In the genomic region with DNA sequence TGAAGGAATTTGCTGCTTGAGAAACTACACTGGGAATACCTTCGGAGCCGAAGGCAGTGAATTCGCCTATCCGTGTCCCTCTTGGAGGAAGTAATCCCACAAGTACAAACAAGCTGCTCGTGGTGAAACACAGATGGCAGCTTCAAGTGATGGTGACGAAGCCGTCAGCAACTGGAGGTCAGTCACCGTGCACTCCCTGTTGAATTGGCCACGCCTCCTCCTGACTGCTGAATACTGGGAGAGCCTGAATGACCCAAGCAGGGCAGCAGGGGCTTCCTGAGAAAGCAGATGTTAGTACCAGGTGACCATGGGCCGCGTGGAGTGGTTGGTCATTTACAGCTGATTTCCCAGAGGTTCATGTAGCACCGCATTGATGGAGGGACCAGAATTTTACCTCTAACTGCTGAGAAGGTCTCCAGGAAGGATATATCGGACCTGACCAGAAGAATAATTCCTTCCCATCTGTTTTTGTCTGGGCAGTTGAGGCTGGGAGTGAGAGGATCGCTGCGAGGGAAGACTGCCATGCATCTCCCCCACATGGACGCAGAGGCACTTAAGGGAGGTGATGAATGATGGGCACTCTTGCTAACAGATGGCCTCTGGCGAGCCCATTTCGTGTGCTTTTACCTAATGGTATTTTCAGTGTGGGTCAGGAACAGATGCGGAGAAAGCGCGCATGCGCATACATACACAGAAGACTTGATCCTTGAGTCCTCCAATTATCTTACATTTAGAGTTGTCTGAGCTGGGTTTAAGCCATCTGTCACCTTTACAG, we compare ENCODE assay signal across 14 mouse cellular contexts.
DNase-seq lines count a peak whose midpoint lies in the region; ATAC-seq lines count a peak whose summit lies in the region.
"Had no signal": no experiment of that assay in that cellular context is flagged by ENCODE, and none has a peak within 500 bp of the region (broad histone marks: within the 10 kb centered on the region; RNA-seq: fewer than 3 reads in every experiment).

No protein-coding gene starts in this region.

- H3K4me2 ChIP-seq in hindbrain, embryonic 16.5 days (ENCODE audit: low read length), result no peak overlapping the region; the same call in 1 of the 2 replicates
- no peak overlapping the region for H3K4me2 ChIP-seq in neural tube, embryonic 15.5 days
- peak overlapping the region; percentile 28 for H3K4me2 ChIP-seq in neural tube, embryonic 13.5 days

- H3K9ac ChIP-seq in hindbrain, embryonic 16.5 days (ENCODE audit: low read depth, low read length), result no peak overlapping the region
- no peak overlapping the region for H3K9ac ChIP-seq in neural tube, embryonic 15.5 days (replicated peaks)
- H3K9ac ChIP-seq in neural tube, embryonic 13.5 days, result no peak overlapping the region
- H3K9ac ChIP-seq: liver, postnatal 0 days had no signal

- no peak for ATAC-seq in hindbrain, embryonic 16.5 days
- no peak for ATAC-seq in neural tube, embryonic 15.5 days (ENCODE audit: low FRiP score)
- ATAC-seq in neural tube, embryonic 13.5 days (ENCODE audit: low read depth), result no peak
- ATAC-seq: liver, postnatal 0 days had no signal

- no peaks in the 10 kb centered on the region for H3K9me3 ChIP-seq in hindbrain, embryonic 10.5 days
- H3K9me3 ChIP-seq in hindbrain, embryonic 16.5 days (ENCODE audit: control insufficient read depth, low read length), result no peaks in the 10 kb centered on the region
- no peaks in the 10 kb centered on the region for H3K9me3 ChIP-seq in neural tube, embryonic 15.5 days (replicated peaks)
- no peaks in the 10 kb centered on the region for H3K9me3 ChIP-seq in neural tube, embryonic 13.5 days

- H3K27ac ChIP-seq in hindbrain, embryonic 10.5 days, result no peak overlapping the region
- H3K27ac ChIP-seq in hindbrain, embryonic 16.5 days (ENCODE audit: low read depth, low read length), result no peak overlapping the region
- H3K27ac ChIP-seq in neural tube, embryonic 15.5 days (replicated peaks), result no peak overlapping the region
- H3K27ac ChIP-seq in neural tube, embryonic 13.5 days (replicated peaks), result no peak overlapping the region
- H3K27ac ChIP-seq: gastrocnemius, adult 2 months; left cerebral cortex, adult 2 months had no signal

- H3K27me3 ChIP-seq in hindbrain, embryonic 10.5 days (ENCODE audit: insufficient read depth, poor library complexity, severe bottlenecking), result no peaks in the 10 kb centered on the region
- no peaks in the 10 kb centered on the region for H3K27me3 ChIP-seq in hindbrain, embryonic 16.5 days (replicated peaks; ENCODE audit: control insufficient read depth, insufficient read depth, low read length)
- H3K27me3 ChIP-seq in neural tube, embryonic 15.5 days (replicated peaks), result no peaks in the 10 kb centered on the region
- H3K27me3 ChIP-seq in neural tube, embryonic 13.5 days, result no peaks in the 10 kb centered on the region

- peak; percentile 38 for DNase-seq in hindbrain, embryonic 10.5 days (ENCODE audit: low spot score)
- peak; percentile 49 for DNase-seq in neural tube, embryonic 10.5 days (ENCODE audit: extremely low spot score, low spot score)
- DNase-seq in heart, postnatal 4 days, result peak; percentile 43
- no peak for DNase-seq in cerebellum, adult 11-12 months
- no peak for DNase-seq in gastrocnemius, adult 8-10 months (ENCODE audit: low spot score in 2 of 2)
- DNase-seq: adrenal gland, postnatal 10 days; cerebellum, adult 9-11 months; gastrocnemius, adult 2 months; liver, postnatal 0 days; right cerebral cortex, postnatal 14 days had no signal

- WGBS in hindbrain, embryonic 10.5 days, result 66% methylated on average over 22 of the region's 22 CpGs
- 64% methylated on average over 22 of the region's 22 CpGs for WGBS in hindbrain, embryonic 16.5 days
- WGBS in neural tube, embryonic 15.5 days, result 66% methylated on average over 22 of the region's 22 CpGs
- WGBS in neural tube, embryonic 13.5 days, result 60% methylated on average over 22 of the region's 22 CpGs

- H3K4me3 ChIP-seq in hindbrain, embryonic 10.5 days, result no peak overlapping the region
- H3K4me3 ChIP-seq in hindbrain, embryonic 16.5 days (ENCODE audit: low read length), result no peak overlapping the region
- no peak overlapping the region for H3K4me3 ChIP-seq in neural tube, embryonic 15.5 days (replicated peaks)
- H3K4me3 ChIP-seq in neural tube, embryonic 13.5 days, result no peak overlapping the region
- H3K4me3 ChIP-seq: gastrocnemius, adult 2 months; left cerebral cortex, adult 2 months had no signal

- H3K4me1 ChIP-seq in hindbrain, embryonic 10.5 days (replicated peaks), result peaks cover 5% of the 10 kb centered on the region; the same call in 1 of the 2 replicates
- no peaks in the 10 kb centered on the region for H3K4me1 ChIP-seq in hindbrain, embryonic 16.5 days (ENCODE audit: control insufficient read depth, insufficient read depth, low read depth, low read length)
- no peaks in the 10 kb centered on the region for H3K4me1 ChIP-seq in neural tube, embryonic 15.5 days
- H3K4me1 ChIP-seq in neural tube, embryonic 13.5 days (replicated peaks), result no peaks in the 10 kb centered on the region

- no peaks in the 10 kb centered on the region for H3K36me3 ChIP-seq in hindbrain, embryonic 10.5 days
- no peaks in the 10 kb centered on the region for H3K36me3 ChIP-seq in hindbrain, embryonic 16.5 days (ENCODE audit: control insufficient read depth, insufficient read depth, low read length)
- H3K36me3 ChIP-seq in neural tube, embryonic 15.5 days, result no peaks in the 10 kb centered on the region
- H3K36me3 ChIP-seq in neural tube, embryonic 13.5 days, result no peaks in the 10 kb centered on the region

Comparison
In these comparisons a context has a peak if more than half of its experiments do, and no peak if none do; other contexts are left out.
1. DNase-seq: peak in hindbrain, embryonic 10.5 days (single experiment), neural tube, embryonic 10.5 days (single experiment) and heart, postnatal 4 days (single experiment); none in cerebellum, adult 11-12 months (single experiment) and gastrocnemius, adult 8-10 months (0 of 2).